Mouse (Mus musculus): ENCODE data around the gene Asrgl1. TPM values are rescaled to one million over a fixed set of nuclear protein-coding genes. Genes with fewer than 3 reads are reported as not detected.
"Not testable (repeated sequence)": the region's sequence is repeated elsewhere in the genome, so short reads cannot be mapped to it uniquely, and the experiment has no call there.

Asrgl1 gene
- polyA plus RNA-seq (2015; fragmentation: Nextera tagmentation; extraction: Ambion mirVana) = 18.5 and 21.8 TPM in 2 replicates

- H3K4me2 ChIP-seq = peak within 1 kb of the TSS; percentile 96
- H3K4me1 ChIP-seq (replicated peaks) = peaks cover 19% of the 10 kb centered on the region
- H3K4me3 ChIP-seq = peak within 1 kb of the TSS; percentile 74
- H3K27ac ChIP-seq (replicated peaks) = peak within 1 kb of the TSS; percentile 56
- no peaks in the 10 kb centered on the region for H3K27me3 ChIP-seq
- ATAC-seq (ENCODE audit: low read depth) = peak; percentile 97
- H3K9ac ChIP-seq = peak within 1 kb of the TSS; percentile 85
- H3K36me3 ChIP-seq = no peaks in the 10 kb centered on the region
- WGBS = 11% methylated on average over 31 of the region's 31 CpGs
- H3K9me3 ChIP-seq = no peaks in the 10 kb centered on the region
Observed at GRCm38 (mm10) chr19:9135512-9136331, at the start of gene Asrgl1. TSS of gene Asrgl1 (minus strand) at chr19:9135636.

- H3K4me3 ChIP-seq = no peak overlapping the region
- WGBS = 74% methylated on average over 4 of the region's 4 CpGs
- no peaks in the 10 kb centered on the region for H3K36me3 ChIP-seq
- no peaks in the 10 kb centered on the region for H3K27me3 ChIP-seq
- H3K27ac ChIP-seq (replicated peaks) = no peak overlapping the region
- no peak overlapping the region for H3K9ac ChIP-seq
- no peaks in the 10 kb centered on the region for H3K9me3 ChIP-seq
- no peaks in the 10 kb centered on the region for H3K4me1 ChIP-seq (replicated peaks)
- no peak for ATAC-seq (ENCODE audit: low read depth)
- H3K4me2 ChIP-seq = no peak overlapping the region
Observed at GRCm38 (mm10) chr19:9146214-9146613, 10.8 kb upstream of the Asrgl1 start.

- Histone ChIP-seq H3K9ac (no peak overlapping the region), H3K4me1 (replicated peaks) (no peaks in the 10 kb centered on the region), H3K27ac (replicated peaks) (peak overlapping the region; percentile 52), H3K36me3 (no peaks in the 10 kb centered on the region), H3K4me3 (no peak overlapping the region), H3K27me3 (no peaks in the 10 kb centered on the region), H3K9me3 (no peaks in the 10 kb centered on the region), H3K4me2 (no peak overlapping the region)
- ATAC-seq (ENCODE audit: low read depth) = peak; percentile 75
Observed at GRCm38 (mm10) chr19:9143639-9144125, 8.2 kb upstream of the Asrgl1 start.

- WGBS = 77% methylated on average over 2 of the region's 2 CpGs
- H3K9ac ChIP-seq = no peak overlapping the region
- ATAC-seq (ENCODE audit: low read depth) = peak; percentile 19; the same call in 1 of the 2 replicates
- no peaks in the 10 kb centered on the region for H3K4me1 ChIP-seq (replicated peaks)
- H3K4me3 ChIP-seq = no peak overlapping the region
- peak overlapping the region; percentile 52 for H3K27ac ChIP-seq (replicated peaks)
- H3K9me3 ChIP-seq = no peaks in the 10 kb centered on the region
- H3K4me2 ChIP-seq = no peak overlapping the region
- no peaks in the 10 kb centered on the region for H3K27me3 ChIP-seq
- no peaks in the 10 kb centered on the region for H3K36me3 ChIP-seq
Observed at GRCm38 (mm10) chr19:9143230-9143629, 7.8 kb upstream of the Asrgl1 start.

GRCm38 (mm10) chr19:9140361-9140760, 4.9 kb upstream of the Asrgl1 start:
- not testable (repeated sequence) for H3K4me3 ChIP-seq; H3K9ac ChIP-seq; ATAC-seq (ENCODE audit: low read depth); H3K27me3 ChIP-seq; H3K4me1 ChIP-seq (replicated peaks); H3K36me3 ChIP-seq; H3K9me3 ChIP-seq; H3K27ac ChIP-seq (replicated peaks); H3K4me2 ChIP-seq
- WGBS = 69% methylated on average over 1 of the region's 1 CpGs

GRCm38 (mm10) chr19:9137159-9137558, 1.7 kb upstream of the Asrgl1 start:
- ATAC-seq (ENCODE audit: low read depth) = no peak
- H3K4me2 ChIP-seq = no peak overlapping the region
- H3K27ac ChIP-seq (replicated peaks) = no peak overlapping the region
- H3K9ac ChIP-seq = no peak overlapping the region
- no peaks in the 10 kb centered on the region for H3K36me3 ChIP-seq
- H3K9me3 ChIP-seq = no peaks in the 10 kb centered on the region
- H3K4me3 ChIP-seq = no peak overlapping the region
- WGBS = 94% methylated on average over 1 of the region's 1 CpGs
- H3K4me1 ChIP-seq (replicated peaks) = peaks cover 19% of the 10 kb centered on the region
- no peaks in the 10 kb centered on the region for H3K27me3 ChIP-seq

- H3K27ac ChIP-seq (replicated peaks) = peak overlapping the region; percentile 56
- no peaks in the 10 kb centered on the region for H3K36me3 ChIP-seq
- H3K27me3 ChIP-seq = no peaks in the 10 kb centered on the region
- H3K9me3 ChIP-seq = no peaks in the 10 kb centered on the region
- peak; percentile 85 for ATAC-seq (ENCODE audit: low read depth)
- peak overlapping the region; percentile 74 for H3K4me3 ChIP-seq
- 2% methylated on average over 34 of the region's 37 CpGs for WGBS
- H3K4me2 ChIP-seq = peak overlapping the region; percentile 96
- peaks cover 19% of the 10 kb centered on the region for H3K4me1 ChIP-seq (replicated peaks)
- H3K9ac ChIP-seq = peak overlapping the region; percentile 85
Observed at GRCm38 (mm10) chr19:9134746-9135511, 507 bp downstream of the Asrgl1 start.

GRCm38 (mm10) chr19:9129996-9130395, 5.4 kb downstream of the Asrgl1 start:
- Histone ChIP-seq H3K27me3 (no peaks in the 10 kb centered on the region), H3K36me3 (peaks cover 5% of the 10 kb centered on the region; the same call in 1 of the 2 replicates), H3K4me3 (no peak overlapping the region), H3K4me2 (no peak overlapping the region), H3K4me1 (replicated peaks) (peaks cover 16% of the 10 kb centered on the region), H3K9ac (no peak overlapping the region), H3K9me3 (no peaks in the 10 kb centered on the region), H3K27ac (replicated peaks) (no peak overlapping the region)
- no peak for ATAC-seq (ENCODE audit: low read depth)
- WGBS = 60% methylated on average over 1 of the region's 1 CpGs

- H3K27me3 ChIP-seq = no peaks in the 10 kb centered on the region
- H3K4me1 ChIP-seq (replicated peaks) = peaks cover 8% of the 10 kb centered on the region; the same call in 1 of the 2 replicates
- peaks cover 5% of the 10 kb centered on the region; the same call in 1 of the 2 replicates for H3K36me3 ChIP-seq
- no peak overlapping the region for H3K27ac ChIP-seq (replicated peaks)
- H3K9me3 ChIP-seq = no peaks in the 10 kb centered on the region
- no peak overlapping the region for H3K9ac ChIP-seq
- 91% methylated on average over 4 of the region's 4 CpGs for WGBS
- H3K4me3 ChIP-seq = no peak overlapping the region
- no peak overlapping the region for H3K4me2 ChIP-seq
- ATAC-seq (ENCODE audit: low read depth) = no peak
Observed at GRCm38 (mm10) chr19:9128499-9129194, 6.8 kb downstream of the Asrgl1 start.

- H3K9me3 ChIP-seq; H3K4me1 ChIP-seq (replicated peaks); H3K27me3 ChIP-seq; H3K4me2 ChIP-seq; H3K27ac ChIP-seq (replicated peaks); ATAC-seq (ENCODE audit: low read depth); H3K4me3 ChIP-seq; H3K9ac ChIP-seq; H3K36me3 ChIP-seq: not testable (repeated sequence)
- 92% methylated on average over 2 of the region's 2 CpGs for WGBS
Observed at GRCm38 (mm10) chr19:9123986-9124385, 11.4 kb downstream of the Asrgl1 start.

- WGBS = 95% methylated on average over 1 of the region's 1 CpGs
- no peaks in the 10 kb centered on the region for H3K9me3 ChIP-seq
Observed at GRCm38 (mm10) chr19:9122390-9122789, 13.0 kb downstream of the Asrgl1 start.

More at GRCm38 (mm10) chr19:9122390-9122789, 13.0 kb downstream of the Asrgl1 start:
- H3K27ac ChIP-seq (replicated peaks) = no peak overlapping the region
- H3K4me1 ChIP-seq (replicated peaks) = no peaks in the 10 kb centered on the region
- no peak for ATAC-seq (ENCODE audit: low read depth)
- H3K4me2 ChIP-seq = no peak overlapping the region
- no peak overlapping the region for H3K9ac ChIP-seq
- peaks cover 5% of the 10 kb centered on the region; the same call in 1 of the 2 replicates for H3K36me3 ChIP-seq
- H3K27me3 ChIP-seq = no peaks in the 10 kb centered on the region
- H3K4me3 ChIP-seq = no peak overlapping the region

All from neural tube, embryonic 13.5 days (tissue).